Mouse (Mus musculus): Measurements from ENCODE around the gene Hspa1a. TPM values are rescaled to one million over a fixed set of nuclear protein-coding genes. Genes with fewer than 3 reads are reported as not detected.

The Hspa1a gene
- total and polyA plus RNA-seq, 2 experiments from 2014 or later: 8.5 to 13.8 TPM

GRCm38 (mm10) chr17:34931061-34931734 lies 40.8 kb downstream of the Hspa1a start, which contains the start of gene Neu1:
Gene Neu1, plus strand, starts transcription at chr17:34931253.
- Histone ChIP-seq H3K9me3 (ENCODE audit: low read length) (no peaks in the 10 kb centered on the region), H3K36me3 (ENCODE audit: insufficient read depth) (peaks cover 20% of the 10 kb centered on the region), H3K4me3 (ENCODE audit: low read depth, low read length) (peak within 1 kb of the TSS; percentile 87), H3K27me3 (ENCODE audit: insufficient read depth, low read length) (no peaks in the 10 kb centered on the region), H3K27ac (ENCODE audit: low read depth, low read length) (peak within 1 kb of the TSS; percentile 67), H3K9ac (peak within 1 kb of the TSS; percentile 88), H3K4me1 (ENCODE audit: insufficient read depth) (peaks cover 7% of the 10 kb centered on the region), H3K4me2 (ENCODE audit: low read depth) (peak within 1 kb of the TSS; percentile 99)
- 1% methylated on average over 38 of the region's 38 CpGs for WGBS
- peak; percentile 99 for ATAC-seq
- DNase-seq: peak; percentile 98
- peak; percentile 83 for TF ChIP-seq CTCF (IDR thresholded peaks at IDR 0.05; ENCODE audit: low read depth)

GRCm38 (mm10) chr17:34928841-34929240 lies 43.1 kb downstream of the Hspa1a start:
- 77% methylated on average over 4 of the region's 4 CpGs for WGBS
- DNase-seq (no peak), ATAC-seq (no peak)
- Histone ChIP-seq H3K27ac (ENCODE audit: low read depth, low read length) (no peak overlapping the region), H3K4me2 (ENCODE audit: low read depth) (no peak overlapping the region), H3K36me3 (ENCODE audit: insufficient read depth) (peaks cover 3% of the 10 kb centered on the region; the same call in 1 of the 2 replicates), H3K9me3 (ENCODE audit: low read length) (no peaks in the 10 kb centered on the region), H3K4me1 (ENCODE audit: insufficient read depth) (peaks cover 7% of the 10 kb centered on the region), H3K27me3 (ENCODE audit: insufficient read depth, low read length) (no peaks in the 10 kb centered on the region), H3K4me3 (ENCODE audit: low read depth, low read length) (no peak overlapping the region), H3K9ac (no peak overlapping the region)
- TF ChIP-seq CTCF (IDR thresholded peaks at IDR 0.05; ENCODE audit: low read depth): no peak

GRCm38 (mm10) chr17:34927306-34928019 lies 44.5 kb downstream of the Hspa1a start:
- no peak overlapping the region for H3K27ac ChIP-seq (ENCODE audit: low read depth, low read length)
- 89% methylated on average over 18 of the region's 18 CpGs for WGBS
- ATAC-seq: no peak
- no peak overlapping the region for H3K9ac ChIP-seq
- no peaks in the 10 kb centered on the region for H3K9me3 ChIP-seq (ENCODE audit: low read length)
- DNase-seq: no peak
- H3K27me3 ChIP-seq (ENCODE audit: insufficient read depth, low read length): no peaks in the 10 kb centered on the region
- H3K4me1 ChIP-seq (ENCODE audit: insufficient read depth): peaks cover 7% of the 10 kb centered on the region
- TF ChIP-seq CTCF (IDR thresholded peaks at IDR 0.05; ENCODE audit: low read depth): no peak
- H3K4me2 ChIP-seq (ENCODE audit: low read depth): no peak overlapping the region
- H3K4me3 ChIP-seq (ENCODE audit: low read depth, low read length): no peak overlapping the region
- H3K36me3 ChIP-seq (ENCODE audit: insufficient read depth): no peaks in the 10 kb centered on the region

GRCm38 (mm10) chr17:34924258-34924657 lies 47.7 kb downstream of the Hspa1a start:
- H3K9me3 ChIP-seq (ENCODE audit: low read length): no peaks in the 10 kb centered on the region
- no peaks in the 10 kb centered on the region for H3K4me1 ChIP-seq (ENCODE audit: insufficient read depth)
- no peak for TF ChIP-seq CTCF (IDR thresholded peaks at IDR 0.05; ENCODE audit: low read depth)
- H3K27ac ChIP-seq (ENCODE audit: low read depth, low read length): no peak overlapping the region
- no peaks in the 10 kb centered on the region for H3K36me3 ChIP-seq (ENCODE audit: insufficient read depth)
- H3K4me2 ChIP-seq (ENCODE audit: low read depth): no peak overlapping the region
- WGBS: 70% methylated on average over 5 of the region's 5 CpGs
- no peak for ATAC-seq
- no peak for DNase-seq
- no peak overlapping the region for H3K4me3 ChIP-seq (ENCODE audit: low read depth, low read length)
- no peak overlapping the region for H3K9ac ChIP-seq
- H3K27me3 ChIP-seq (ENCODE audit: insufficient read depth, low read length): no peaks in the 10 kb centered on the region

GRCm38 (mm10) chr17:34922939-34923338 lies 49.0 kb downstream of the Hspa1a start:
- no peak for TF ChIP-seq CTCF (IDR thresholded peaks at IDR 0.05; ENCODE audit: low read depth)
- Histone ChIP-seq H3K9me3 (ENCODE audit: low read length) (no peaks in the 10 kb centered on the region), H3K27ac (ENCODE audit: low read depth, low read length) (no peak overlapping the region), H3K27me3 (ENCODE audit: insufficient read depth, low read length) (no peaks in the 10 kb centered on the region), H3K36me3 (ENCODE audit: insufficient read depth) (no peaks in the 10 kb centered on the region), H3K9ac (no peak overlapping the region), H3K4me2 (ENCODE audit: low read depth) (no peak overlapping the region), H3K4me1 (ENCODE audit: insufficient read depth) (no peaks in the 10 kb centered on the region), H3K4me3 (ENCODE audit: low read depth, low read length) (no peak overlapping the region)
- DNase-seq: no peak
- no peak for ATAC-seq
- 53% methylated on average over 6 of the region's 6 CpGs for WGBS

Other genes starting within 250 kb of the Hspa1a start
Only the 30 nearest of the 43 such genes appear.
- 41.9 and 55.6 TPM in 2 replicates for gene Stk19, start 135.2 kb downstream of the Hspa1a start, total RNA-seq (2014; rRNA removed)
- gene Stk19, start 135.2 kb downstream of the Hspa1a start, polyA plus RNA-seq (2015; fragmentation: Nextera tagmentation; extraction: Ambion mirVana): 55.7 and 61.1 TPM in 2 replicates
- 40.0 and 46.0 TPM in 2 replicates for gene Dxo, start 135.1 kb downstream of the Hspa1a start, total RNA-seq (2014; rRNA removed)
- 56.0 and 57.8 TPM in 2 replicates for gene Dxo, start 135.1 kb downstream of the Hspa1a start, polyA plus RNA-seq (2015; fragmentation: Nextera tagmentation; extraction: Ambion mirVana)
- gene Skiv2l, start 121.9 kb downstream of the Hspa1a start, total RNA-seq (2014; rRNA removed): 91.8 and 97.7 TPM in 2 replicates
- gene Skiv2l, start 121.9 kb downstream of the Hspa1a start, polyA plus RNA-seq (2015; fragmentation: Nextera tagmentation; extraction: Ambion mirVana): 36.9 and 42.8 TPM in 2 replicates
- 32.0 and 56.2 TPM in 2 replicates for gene Nelfe, start 121.8 kb downstream of the Hspa1a start, total RNA-seq (2014; rRNA removed)
- 49.6 and 54.6 TPM in 2 replicates for gene Nelfe, start 121.8 kb downstream of the Hspa1a start, polyA plus RNA-seq (2015; fragmentation: Nextera tagmentation; extraction: Ambion mirVana)
- 0.67 and 1.4 TPM in 2 replicates for gene Cfb, start 109.6 kb downstream of the Hspa1a start, total RNA-seq (2014; rRNA removed)
- gene Cfb, start 109.6 kb downstream of the Hspa1a start, polyA plus RNA-seq (2015; fragmentation: Nextera tagmentation; extraction: Ambion mirVana): 1.0 and 1.7 TPM in 2 replicates
- 25.2 and 32.6 TPM in 2 replicates for gene Zbtb12, start 92.7 kb downstream of the Hspa1a start, total RNA-seq (2014; rRNA removed)
- 5.3 and 7.7 TPM in 2 replicates for gene Zbtb12, start 92.7 kb downstream of the Hspa1a start, polyA plus RNA-seq (2015; fragmentation: Nextera tagmentation; extraction: Ambion mirVana)
- not detected in 2 replicates for gene Gm20547, start 90.1 kb downstream of the Hspa1a start, total RNA-seq (2014; rRNA removed)
- gene Gm20547, start 90.1 kb downstream of the Hspa1a start, polyA plus RNA-seq (2015; fragmentation: Nextera tagmentation; extraction: Ambion mirVana): not detected in 2 replicates
- gene C2, start 73.9 kb downstream of the Hspa1a start, total RNA-seq (2014; rRNA removed): 2.6 and 6.1 TPM in 2 replicates
- gene C2, start 73.9 kb downstream of the Hspa1a start, polyA plus RNA-seq (2015; fragmentation: Nextera tagmentation; extraction: Ambion mirVana): 3.0 and 3.5 TPM in 2 replicates
- 293 and 302 TPM in 2 replicates for gene Ehmt2, start 73.7 kb downstream of the Hspa1a start, total RNA-seq (2014; rRNA removed)
- gene Ehmt2, start 73.7 kb downstream of the Hspa1a start, polyA plus RNA-seq (2015; fragmentation: Nextera tagmentation; extraction: Ambion mirVana): 45.5 and 61.8 TPM in 2 replicates
- not detected in 2 replicates for gene Slc44a4, start 57.7 kb downstream of the Hspa1a start, total RNA-seq (2014; rRNA removed)
- gene Slc44a4, start 57.7 kb downstream of the Hspa1a start, polyA plus RNA-seq (2015; fragmentation: Nextera tagmentation; extraction: Ambion mirVana): 0.06 TPM in 1 of 2 replicates, not detected in the other
- 36.7 and 36.8 TPM in 2 replicates for gene Neu1, start 40.9 kb downstream of the Hspa1a start, total RNA-seq (2014; rRNA removed)
- gene Neu1, start 40.9 kb downstream of the Hspa1a start, polyA plus RNA-seq (2015; fragmentation: Nextera tagmentation; extraction: Ambion mirVana): 33.5 and 34.5 TPM in 2 replicates
- gene Hspa1b, start 12.9 kb downstream of the Hspa1a start, total RNA-seq (2014; rRNA removed): 5.2 and 8.1 TPM in 2 replicates
- gene Hspa1b, start 12.9 kb downstream of the Hspa1a start, polyA plus RNA-seq (2015; fragmentation: Nextera tagmentation; extraction: Ambion mirVana): 0.42 and 0.52 TPM in 2 replicates
- gene Gm20481, start 2.2 kb downstream of the Hspa1a start, total RNA-seq (2014; rRNA removed): not detected in 2 replicates
- not detected in 2 replicates for gene Gm20481, start 2.2 kb downstream of the Hspa1a start, polyA plus RNA-seq (2015; fragmentation: Nextera tagmentation; extraction: Ambion mirVana)
- 0.24 and 0.46 TPM in 2 replicates for gene Hspa1l, start 547 bp upstream of the Hspa1a start, total RNA-seq (2014; rRNA removed)
- gene Hspa1l, start 547 bp upstream of the Hspa1a start, polyA plus RNA-seq (2015; fragmentation: Nextera tagmentation; extraction: Ambion mirVana): 0.36 and 0.50 TPM in 2 replicates
- gene Lsm2, start 9.7 kb upstream of the Hspa1a start, total RNA-seq (2014; rRNA removed): 29.1 and 38.9 TPM in 2 replicates
- 111 and 120 TPM in 2 replicates for gene Lsm2, start 9.7 kb upstream of the Hspa1a start, polyA plus RNA-seq (2015; fragmentation: Nextera tagmentation; extraction: Ambion mirVana)
- gene Vars, start 28.8 kb upstream of the Hspa1a start, total RNA-seq (2014; rRNA removed): 84.4 and 93.4 TPM in 2 replicates
- 36.7 and 45.4 TPM in 2 replicates for gene Vars, start 28.8 kb upstream of the Hspa1a start, polyA plus RNA-seq (2015; fragmentation: Nextera tagmentation; extraction: Ambion mirVana)
- gene Vwa7, start 44.4 kb upstream of the Hspa1a start, total RNA-seq (2014; rRNA removed): 0.14 and 0.31 TPM in 2 replicates
- gene Vwa7, start 44.4 kb upstream of the Hspa1a start, polyA plus RNA-seq (2015; fragmentation: Nextera tagmentation; extraction: Ambion mirVana): 0.08 TPM in 1 of 2 replicates, not detected in the other
- 2.2 and 2.7 TPM in 2 replicates for gene Sapcd1, start 55.9 kb upstream of the Hspa1a start, total RNA-seq (2014; rRNA removed)
- 1.6 TPM in 2 replicates for gene Sapcd1, start 55.9 kb upstream of the Hspa1a start, polyA plus RNA-seq (2015; fragmentation: Nextera tagmentation; extraction: Ambion mirVana)
- 1.3 and 2.2 TPM in 2 replicates for gene Msh5, start 74.6 kb upstream of the Hspa1a start, total RNA-seq (2014; rRNA removed)
- 1.1 and 1.3 TPM in 2 replicates for gene Msh5, start 74.6 kb upstream of the Hspa1a start, polyA plus RNA-seq (2015; fragmentation: Nextera tagmentation; extraction: Ambion mirVana)
- 26.8 and 29.3 TPM in 2 replicates for gene Clic1, start 77.8 kb upstream of the Hspa1a start, total RNA-seq (2014; rRNA removed)
- gene Clic1, start 77.8 kb upstream of the Hspa1a start, polyA plus RNA-seq (2015; fragmentation: Nextera tagmentation; extraction: Ambion mirVana): 47.9 and 50.5 TPM in 2 replicates
- gene Ddah2, start 86.9 kb upstream of the Hspa1a start, total RNA-seq (2014; rRNA removed): 167 and 220 TPM in 2 replicates
- gene Ddah2, start 86.9 kb upstream of the Hspa1a start, polyA plus RNA-seq (2015; fragmentation: Nextera tagmentation; extraction: Ambion mirVana): 261 and 299 TPM in 2 replicates
- not detected in 2 replicates for gene Ly6g6c, start 93.2 kb upstream of the Hspa1a start, total RNA-seq (2014; rRNA removed)
- gene Ly6g6c, start 93.2 kb upstream of the Hspa1a start, polyA plus RNA-seq (2015; fragmentation: Nextera tagmentation; extraction: Ambion mirVana): not detected in 2 replicates
- gene Mpig6b, start 94.0 kb upstream of the Hspa1a start, total RNA-seq (2014; rRNA removed): not detected in 2 replicates
- 0.08 TPM in 2 replicates for gene Mpig6b, start 94.0 kb upstream of the Hspa1a start, polyA plus RNA-seq (2015; fragmentation: Nextera tagmentation; extraction: Ambion mirVana)
- gene Ly6g6e, start 104.7 kb upstream of the Hspa1a start, total RNA-seq (2014; rRNA removed): 0.38 and 3.9 TPM in 2 replicates
- 2.9 and 3.9 TPM in 2 replicates for gene Ly6g6e, start 104.7 kb upstream of the Hspa1a start, polyA plus RNA-seq (2015; fragmentation: Nextera tagmentation; extraction: Ambion mirVana)
- 3.8 TPM in 1 of 2 replicates, not detected in the other for gene Ly6g6d, start 105.9 kb upstream of the Hspa1a start, total RNA-seq (2014; rRNA removed)
- 1.2 and 1.6 TPM in 2 replicates for gene Ly6g6d, start 105.9 kb upstream of the Hspa1a start, polyA plus RNA-seq (2015; fragmentation: Nextera tagmentation; extraction: Ambion mirVana)
- gene Ly6g6f, start 113.5 kb upstream of the Hspa1a start, total RNA-seq (2014; rRNA removed): 0.23 TPM in 1 of 2 replicates, not detected in the other
- not detected in 2 replicates for gene Ly6g6f, start 113.5 kb upstream of the Hspa1a start, polyA plus RNA-seq (2015; fragmentation: Nextera tagmentation; extraction: Ambion mirVana)
- 139 and 202 TPM in 2 replicates for gene Abhd16a, start 117.1 kb upstream of the Hspa1a start, total RNA-seq (2014; rRNA removed)
- 92.8 and 96.3 TPM in 2 replicates for gene Abhd16a, start 117.1 kb upstream of the Hspa1a start, polyA plus RNA-seq (2015; fragmentation: Nextera tagmentation; extraction: Ambion mirVana)
- gene Ly6g5c, start 136.1 kb upstream of the Hspa1a start, total RNA-seq (2014; rRNA removed): not detected in 2 replicates
- not detected in 2 replicates for gene Ly6g5c, start 136.1 kb upstream of the Hspa1a start, polyA plus RNA-seq (2015; fragmentation: Nextera tagmentation; extraction: Ambion mirVana)
- gene Ly6g5b, start 143.3 kb upstream of the Hspa1a start, total RNA-seq (2014; rRNA removed): 0.54 and 1.1 TPM in 2 replicates
- gene Ly6g5b, start 143.3 kb upstream of the Hspa1a start, polyA plus RNA-seq (2015; fragmentation: Nextera tagmentation; extraction: Ambion mirVana): 0.55 and 1.1 TPM in 2 replicates
- gene Gpank1, start 149.3 kb upstream of the Hspa1a start, total RNA-seq (2014; rRNA removed): 16.9 and 20.5 TPM in 2 replicates
- gene Gpank1, start 149.3 kb upstream of the Hspa1a start, polyA plus RNA-seq (2015; fragmentation: Nextera tagmentation; extraction: Ambion mirVana): 19.7 and 20.8 TPM in 2 replicates

All from forebrain, postnatal 0 days (tissue).